Mouse (Mus musculus): ENCODE data around the gene Pkp4.
"Not testable (repeated sequence)": the region's sequence is repeated elsewhere in the genome, so short reads cannot be mapped to it uniquely, and the experiment has no call there.

Pkp4 gene

GRCm38 (mm10) chr2:59383852-59384776 lies 223.5 kb downstream of the Pkp4 start:
- DNase-seq (ENCODE audit: inconsistent ontology term) = no peak

- DNase-seq (ENCODE audit: inconsistent ontology term) = no peak
Measured at GRCm38 (mm10) chr2:59385211-59385935, 224.7 kb downstream of the Pkp4 start.

- DNase-seq (ENCODE audit: inconsistent ontology term) = no peak
Measured at GRCm38 (mm10) chr2:59389971-59390370, 229.3 kb downstream of the Pkp4 start.

- no peak for DNase-seq (ENCODE audit: inconsistent ontology term)
Measured at GRCm38 (mm10) chr2:59393177-59393576, 232.5 kb downstream of the Pkp4 start.

GRCm38 (mm10) chr2:59394651-59395050 lies 234.0 kb downstream of the Pkp4 start:
- no peak for DNase-seq (ENCODE audit: inconsistent ontology term)

- not testable (repeated sequence) for DNase-seq (ENCODE audit: inconsistent ontology term)
Measured at GRCm38 (mm10) chr2:59395160-59395650, 234.6 kb downstream of the Pkp4 start.

GRCm38 (mm10) chr2:59396555-59396954 lies 235.9 kb downstream of the Pkp4 start:
- no peak for DNase-seq (ENCODE audit: inconsistent ontology term)

- peak; percentile 26 for DNase-seq (ENCODE audit: inconsistent ontology term)
Measured at GRCm38 (mm10) chr2:59397531-59397930, 236.9 kb downstream of the Pkp4 start.

- no peak for DNase-seq (ENCODE audit: inconsistent ontology term)
Measured at GRCm38 (mm10) chr2:59400901-59401378, 240.3 kb downstream of the Pkp4 start.

- DNase-seq (ENCODE audit: inconsistent ontology term) = no peak
Measured at GRCm38 (mm10) chr2:59401841-59402461, 241.3 kb downstream of the Pkp4 start.

- no peak for DNase-seq (ENCODE audit: inconsistent ontology term)
Measured at GRCm38 (mm10) chr2:59404022-59404421, 243.4 kb downstream of the Pkp4 start.
